Mouse (Mus musculus) kidney, adult 2 months (tissue): ENCODE measurements around the gene Catsperg1.

Experiments used
- CTCF ChIP-seq: fragments of 200-500 bp; conservative IDR thresholded peaks from 2 replicates; pipeline ENCODE4 v1.5.1; 2011; ENCODE audit warnings: low read depth, mild to moderate bottlenecking, control low read depth, low read length, moderate library complexity, mixed read lengths; ENCODE audit not compliant: insufficient read depth, insufficient read length
- POLR2A ChIP-seq: fragments of 200-500 bp; IDR thresholded peaks from one replicate; pipeline ENCODE4 v1.6.1; 2011; ENCODE audit warnings: low read depth, low read length, control low read depth

GRCm38 (mm10) chr7:29211415-29212198 lies 2.2 kb downstream of the Catsperg1 start:
- TF ChIP-seq CTCF: no peak
- TF ChIP-seq POLR2A: no peak
